Mouse (Mus musculus) ES-E14 (cell line): Measurements from ENCODE around the gene Prkch.

ENCODE experiments used
- CHD2 ChIP-seq: IDR thresholded peaks from 2 replicates; pipeline ENCODE4 v1.6.1; 2014; ENCODE audit warnings: mild to moderate bottlenecking, low read depth, low read length, inconsistent platforms
- MAFK ChIP-seq: IDR thresholded peaks from 2 replicates; pipeline ENCODE4 v1.6.1; 2014; ENCODE audit warnings: mild to moderate bottlenecking, low read depth, low read length, inconsistent platforms; ENCODE audit not compliant: insufficient read depth

- TF ChIP-seq MAFK (no peak), CHD2 (no peak)
Observed at GRCm38 (mm10) chr12:73746072-73746471, 161.5 kb downstream of the Prkch start.
